Mouse (Mus musculus) stomach, postnatal 0 days (tissue): ENCODE data around the gene Atxn2. TPM values are rescaled to one million over a fixed set of nuclear protein-coding genes. Genes with fewer than 3 reads are reported as not detected.
"Not testable (repeated sequence)": the region's sequence is repeated elsewhere in the genome, so short reads cannot be mapped to it uniquely, and the experiment has no call there.

Experiments used
- ATAC-seq: fragments of 200-750 bp; cut with Nextera tagmentation; 2 replicates; pipeline ENCODE4 v1.8.0; 2017; ENCODE audit not compliant: low FRiP score, low TSS enrichment
- DNase-seq: peaks from one replicate; pipeline ENCODE4 v3.0.0-alpha.2; 2016; ENCODE audit warnings: low spot score
- H3K27ac ChIP-seq: fragments of 300-500 bp; sonication (generic); replicated peaks from 2 replicates; pipeline ENCODE4 v1.5.1; 2014; ENCODE audit warnings: mild to moderate bottlenecking, control low read depth
- H3K27me3 ChIP-seq: fragments of 300-500 bp; sonication (generic); 2 replicates; pipeline ENCODE4 v1.6.1; 2014; ENCODE audit warnings: low read length; ENCODE audit not compliant: control insufficient read depth, insufficient read depth
- H3K36me3 ChIP-seq: fragments of 300-500 bp; sonication (generic); 2 replicates; pipeline ENCODE4 v1.6.1; 2014; ENCODE audit warnings: low read length, mixed read lengths; ENCODE audit not compliant: control insufficient read depth, insufficient read depth
- H3K4me1 ChIP-seq: fragments of 300-500 bp; sonication (generic); replicated peaks from 2 replicates; pipeline ENCODE4 v1.6.1; 2014; ENCODE audit warnings: antibody characterized with exemption; ENCODE audit not compliant: control insufficient read depth, insufficient read depth
- H3K4me2 ChIP-seq: fragments of 300-500 bp; sonication (generic); replicated peaks from 2 replicates; pipeline ENCODE4 v1.6.1; 2014; ENCODE audit warnings: low read depth, mild to moderate bottlenecking, control low read depth, moderate library complexity
- H3K4me3 ChIP-seq: fragments of 300-500 bp; sonication (generic); 2 replicates; pipeline ENCODE4 v1.5.1; 2014; ENCODE audit warnings: low read depth, low read length, control low read depth
- H3K9ac ChIP-seq: fragments of 300-500 bp; sonication (generic); 2 replicates; pipeline ENCODE4 v1.6.1; 2014; ENCODE audit warnings: mild to moderate bottlenecking, low read length, control low read depth, mixed read lengths
- H3K9me3 ChIP-seq: fragments of 300-500 bp; sonication (generic); 2 replicates; pipeline ENCODE4 v1.6.1; 2016; ENCODE audit warnings: low read length; ENCODE audit not compliant: control insufficient read depth
- CTCF ChIP-seq: IDR thresholded peaks from 2 replicates; pipeline ENCODE4 v1.5.1; 2016; ENCODE audit warnings: antibody characterized with exemption, low read depth, mild to moderate bottlenecking, moderate library complexity
- EP300 ChIP-seq: optimal IDR thresholded peaks from 2 replicates; pipeline ENCODE3; 2016; ENCODE audit warnings: antibody characterized with exemption
- WGBS: fragments of 180-500 bp; shearing (Covaris S2); extraction: QIAGEN DNeasy Blood & Tissue Kit; methylation state at CpG from one replicate; pipeline ENCODE4 v1.1.7; 2014; 5-methylcytosine and 5-hydroxymethylcytosine counted together
- polyA plus RNA-seq: library from polyadenylated mRNA; unstranded; fragments of >200 nt; fragmentation: Nextera tagmentation; extraction: Ambion mirVana; gene quantifications from 2 replicates; pipeline ENCODE4 v1.2.1, GENCODE M21; 2015

Gene Atxn2
- polyA plus RNA-seq, 1 experiment from 2014 or later: 30.5 TPM

GRCm38 (mm10) chr5:121843138-121843905 lies 132.2 kb downstream of the Atxn2 start:
- H3K4me2 ChIP-seq: peak overlapping the region; percentile 88
- H3K9ac ChIP-seq: no peak overlapping the region; the same call in 1 of the 2 replicates
- ATAC-seq (peak; percentile 22; the same call in 1 of the 2 replicates), DNase-seq (peak; percentile 57)
- H3K27me3 ChIP-seq: no peaks in the 10 kb centered on the region
- 11% methylated on average over 17 of the region's 17 CpGs for WGBS
- peaks cover 3% of the 10 kb centered on the region for H3K4me1 ChIP-seq
- TF ChIP-seq EP300 (no peak), CTCF (no peak)
- no peaks in the 10 kb centered on the region for H3K36me3 ChIP-seq
- peak overlapping the region; percentile 48 for H3K4me3 ChIP-seq
- no peaks in the 10 kb centered on the region for H3K9me3 ChIP-seq
- H3K27ac ChIP-seq: no peak overlapping the region

GRCm38 (mm10) chr5:121845361-121845760 lies 134.2 kb downstream of the Atxn2 start:
- H3K27ac ChIP-seq: no peak overlapping the region

GRCm38 (mm10) chr5:121846322-121846721 lies 135.2 kb downstream of the Atxn2 start:
- ATAC-seq (no peak), DNase-seq (no peak)
- Histone ChIP-seq H3K9ac (no peak overlapping the region), H3K4me3 (no peak overlapping the region), H3K36me3 (no peaks in the 10 kb centered on the region), H3K4me1 (peaks cover 7% of the 10 kb centered on the region), H3K4me2 (no peak overlapping the region), H3K9me3 (no peaks in the 10 kb centered on the region), H3K27ac (no peak overlapping the region), H3K27me3 (no peaks in the 10 kb centered on the region)
- TF ChIP-seq CTCF (no peak), EP300 (no peak)
- WGBS: 68% methylated on average over 11 of the region's 11 CpGs

More at GRCm38 (mm10) chr5:121845361-121845760, 134.2 kb downstream of the Atxn2 start:
- H3K4me2 ChIP-seq: no peak overlapping the region
- H3K9me3 ChIP-seq: no peaks in the 10 kb centered on the region
- peaks cover 7% of the 10 kb centered on the region for H3K4me1 ChIP-seq
- TF ChIP-seq CTCF (no peak), EP300 (no peak)
- ATAC-seq (no peak), DNase-seq (no peak)
- WGBS: 33% methylated on average over 4 of the region's 4 CpGs
- no peaks in the 10 kb centered on the region for H3K36me3 ChIP-seq
- no peak overlapping the region for H3K9ac ChIP-seq
- no peak overlapping the region for H3K4me3 ChIP-seq
- no peaks in the 10 kb centered on the region for H3K27me3 ChIP-seq

GRCm38 (mm10) chr5:121847269-121847668 lies 136.1 kb downstream of the Atxn2 start:
- 83% methylated on average over 3 of the region's 3 CpGs for WGBS
- H3K4me3 ChIP-seq, H3K9me3 ChIP-seq, H3K9ac ChIP-seq, DNase-seq, H3K4me1 ChIP-seq, H3K27me3 ChIP-seq, H3K36me3 ChIP-seq, H3K27ac ChIP-seq, H3K4me2 ChIP-seq, ATAC-seq: not testable (repeated sequence)

GRCm38 (mm10) chr5:121848035-121848519 lies 136.9 kb downstream of the Atxn2 start:
- TF ChIP-seq EP300: no peak
- TF ChIP-seq CTCF: peak; percentile 60
- Histone ChIP-seq H3K27me3 (no peaks in the 10 kb centered on the region), H3K4me2 (peak overlapping the region; percentile 74), H3K9ac (peak overlapping the region; percentile 83), H3K4me1 (peaks cover 6% of the 10 kb centered on the region), H3K27ac (peak overlapping the region; percentile 87), H3K36me3 (peaks cover under 1% of the 10 kb centered on the region; the same call in 1 of the 2 replicates), H3K9me3 (no peaks in the 10 kb centered on the region), H3K4me3 (peak overlapping the region; percentile 90)
- ATAC-seq: peak; percentile 9; the same call in 1 of the 2 replicates
- DNase-seq: peak; percentile 65
- WGBS: 0% methylated on average over 17 of the region's 17 CpGs

GRCm38 (mm10) chr5:121848743-121849142 lies 137.6 kb downstream of the Atxn2 start, which contains the start of gene Pheta1:
Pheta1 (plus strand) TSS chr5:121848984.
- TF ChIP-seq EP300: peak; percentile 53
- no peak for TF ChIP-seq CTCF
- no peaks in the 10 kb centered on the region for H3K27me3 ChIP-seq
- peaks cover 4% of the 10 kb centered on the region; the same call in 1 of the 2 replicates for H3K36me3 ChIP-seq
- H3K9ac ChIP-seq: peak within 1 kb of the TSS; percentile 83
- peaks cover 4% of the 10 kb centered on the region for H3K4me1 ChIP-seq
- ATAC-seq: peak; percentile 84
- H3K4me3 ChIP-seq: peak within 1 kb of the TSS; percentile 90
- H3K27ac ChIP-seq: peak within 1 kb of the TSS; percentile 87
- H3K4me2 ChIP-seq: peak within 1 kb of the TSS; percentile 74
- peak; percentile 96 for DNase-seq
- WGBS: under 1% methylated on average over 32 of the region's 42 CpGs
- H3K9me3 ChIP-seq: no peaks in the 10 kb centered on the region
